Mouse (Mus musculus) heart, postnatal 0 days (tissue): Measurements from ENCODE around the gene Slc25a21. TPM values are rescaled to one million over a fixed set of nuclear protein-coding genes. Genes with fewer than 3 reads are reported as not detected.

Experiments
- ATAC-seq: fragments of 200-750 bp; cut with Nextera tagmentation; 2 replicates; pipeline ENCODE4 v1.8.0; 2017; ENCODE audit warnings: low read depth, moderate number of reproducible peaks, moderate library complexity; ENCODE audit not compliant: insufficient read depth
- DNase-seq: peaks from one replicate; pipeline ENCODE4 v3.0.0-alpha.2; 2016; ENCODE audit warnings: low spot score
- H3K27ac ChIP-seq: fragments of 300-500 bp; sonication (generic); 2 replicates; pipeline ENCODE4 v1.5.1; 2014; ENCODE audit warnings: low read depth, mild to moderate bottlenecking
- H3K27me3 ChIP-seq: fragments of 300-500 bp; sonication (generic); 2 replicates; pipeline ENCODE4 v1.6.1; 2014; ENCODE audit warnings: low read length, mixed read lengths; ENCODE audit not compliant: control insufficient read depth, insufficient read depth
- H3K36me3 ChIP-seq: fragments of 300-500 bp; sonication (generic); replicated peaks from 2 replicates; pipeline ENCODE4 v1.6.1; 2014; ENCODE audit warnings: low read length, mixed read lengths; ENCODE audit not compliant: control insufficient read depth, insufficient read depth
- H3K4me1 ChIP-seq: fragments of 300-500 bp; sonication (generic); 2 replicates; pipeline ENCODE4 v1.6.1; 2014; ENCODE audit warnings: antibody characterized with exemption; ENCODE audit not compliant: control insufficient read depth, insufficient read depth
- H3K4me2 ChIP-seq: fragments of 300-500 bp; sonication (generic); 2 replicates; pipeline ENCODE4 v1.6.1; 2014; ENCODE audit warnings: low read depth, mild to moderate bottlenecking, low read length, moderate library complexity
- H3K4me3 ChIP-seq: fragments of 300-500 bp; sonication (generic); 2 replicates; pipeline ENCODE4 v1.5.1; 2014; ENCODE audit warnings: low read depth, low read length
- H3K9ac ChIP-seq: fragments of 300-500 bp; sonication (generic); replicated peaks from 2 replicates; pipeline ENCODE4 v1.6.1; 2014; ENCODE audit warnings: low read depth, low read length, mixed read lengths
- H3K9me3 ChIP-seq: fragments of 300-500 bp; sonication (generic); replicated peaks from 2 replicates; pipeline ENCODE4 v1.6.1; 2016; ENCODE audit warnings: low read length; ENCODE audit not compliant: control insufficient read depth
- CTCF ChIP-seq: IDR thresholded peaks from 2 replicates; pipeline ENCODE4 v1.5.1; 2016; ENCODE audit warnings: antibody characterized with exemption, control low read depth, low read depth
- EP300 ChIP-seq: IDR thresholded peaks from 2 replicates; pipeline ENCODE4 v1.6.1; 2016; ENCODE audit warnings: antibody characterized with exemption, low read depth
- WGBS: fragments of 180-500 bp; shearing (Covaris S2); extraction: QIAGEN DNeasy Blood & Tissue Kit; methylation state at CpG from one replicate; pipeline ENCODE4 v1.1.7; 2014; 5-methylcytosine and 5-hydroxymethylcytosine counted together
- polyA plus RNA-seq: library from polyadenylated mRNA; unstranded; fragments of >200 nt; fragmentation: Nextera tagmentation; extraction: Ambion mirVana; gene quantifications from 2 replicates; pipeline ENCODE4 v1.2.1, GENCODE M21; 2015
- total RNA-seq: library from RNA; depleted of rRNA; stranded (reverse); fragments of >200 nt; gene quantifications from 2 replicates; pipeline ENCODE4 v1.2.3, GENCODE M21; 2014; ENCODE audit warnings: low replicate concordance

Gene Slc25a21
- total and polyA plus RNA-seq, 2 experiments from 2014 or later, result 0.31 TPM; not detected in 1

GRCm38 (mm10) chr12:57196286-57196607, 1.0 kb downstream of the Slc25a21 start:
- Histone ChIP-seq H3K4me1 (peaks cover 4% of the 10 kb centered on the region; the same call in 1 of the 2 replicates), H3K9me3 (no peaks in the 10 kb centered on the region), H3K27me3 (peaks cover 12% of the 10 kb centered on the region; the same call in 1 of the 2 replicates), H3K9ac (0 out of 2 replicates have a peak overlapping the region, but pooled peaks have one; percentile 42), H3K4me3 (peak overlapping the region; percentile 54), H3K27ac (no peak overlapping the region), H3K4me2 (peak overlapping the region; percentile 78), H3K36me3 (no peaks in the 10 kb centered on the region)
- no peak for TF ChIP-seq CTCF
- TF ChIP-seq EP300, result no peak
- WGBS, result 31% methylated on average over 8 of the region's 8 CpGs
- no peak for ATAC-seq
- no peak for DNase-seq

GRCm38 (mm10) chr12:57194609-57195008, 2.7 kb downstream of the Slc25a21 start:
- no peak overlapping the region for H3K9ac ChIP-seq
- H3K9me3 ChIP-seq, result no peaks in the 10 kb centered on the region
- TF ChIP-seq CTCF (peak; percentile 52), EP300 (no peak)
- DNase-seq, result peak; percentile 39
- peaks cover 4% of the 10 kb centered on the region; the same call in 1 of the 2 replicates for H3K4me1 ChIP-seq
- H3K27me3 ChIP-seq, result peaks cover 15% of the 10 kb centered on the region; the same call in 1 of the 2 replicates
- ATAC-seq, result no peak
- no peak overlapping the region for H3K27ac ChIP-seq
- H3K36me3 ChIP-seq, result no peaks in the 10 kb centered on the region
- H3K4me3 ChIP-seq, result no peak overlapping the region
- WGBS, result 23% methylated on average over 3 of the region's 3 CpGs
- H3K4me2 ChIP-seq, result no peak overlapping the region

GRCm38 (mm10) chr12:57187032-57187431, 10.2 kb downstream of the Slc25a21 start:
- Histone ChIP-seq H3K27me3 (peaks cover 3% of the 10 kb centered on the region; the same call in 1 of the 2 replicates), H3K9ac (no peak overlapping the region), H3K36me3 (no peaks in the 10 kb centered on the region), H3K4me1 (no peaks in the 10 kb centered on the region), H3K27ac (no peak overlapping the region), H3K4me3 (no peak overlapping the region), H3K9me3 (no peaks in the 10 kb centered on the region), H3K4me2 (no peak overlapping the region)
- 88% methylated on average over 4 of the region's 4 CpGs for WGBS
- DNase-seq, result no peak
- ATAC-seq, result no peak
- no peak for TF ChIP-seq EP300
- no peak for TF ChIP-seq CTCF

- TF ChIP-seq EP300, result no peak
- TF ChIP-seq CTCF, result no peak
- no peak for DNase-seq
- no peaks in the 10 kb centered on the region for H3K36me3 ChIP-seq
These were observed 11.1 kb downstream of the Slc25a21 start for GRCm38 (mm10) chr12:57186126-57186525.

GRCm38 (mm10) chr12:57185475-57185874, 11.8 kb downstream of the Slc25a21 start:
- no peak overlapping the region for H3K4me3 ChIP-seq
- no peaks in the 10 kb centered on the region for H3K9me3 ChIP-seq
- H3K36me3 ChIP-seq, result no peaks in the 10 kb centered on the region
- no peak overlapping the region for H3K9ac ChIP-seq
- H3K4me1 ChIP-seq, result no peaks in the 10 kb centered on the region
- ATAC-seq (no peak), DNase-seq (peak; percentile 15)
- no peaks in the 10 kb centered on the region for H3K27me3 ChIP-seq
- no peak overlapping the region for H3K27ac ChIP-seq
- H3K4me2 ChIP-seq, result no peak overlapping the region
- WGBS, result 0% methylated on average over 1 of the region's 1 CpGs
- TF ChIP-seq EP300 (no peak), CTCF (peak; percentile 61)

More at GRCm38 (mm10) chr12:57186126-57186525, 11.1 kb downstream of the Slc25a21 start:
- Histone ChIP-seq H3K9me3 (no peaks in the 10 kb centered on the region), H3K9ac (no peak overlapping the region), H3K27ac (no peak overlapping the region), H3K27me3 (peaks cover 3% of the 10 kb centered on the region; the same call in 1 of the 2 replicates), H3K4me2 (no peak overlapping the region), H3K4me3 (no peak overlapping the region), H3K4me1 (no peaks in the 10 kb centered on the region)
- WGBS, result 42% methylated on average over 2 of the region's 2 CpGs
- ATAC-seq, result no peak
